Mouse (Mus musculus): Measurements from ENCODE around the gene Otulin. TPM values are rescaled to one million over a fixed set of nuclear protein-coding genes. Genes with fewer than 3 reads are reported as not detected.
A peak's percentile ranks its signal among the peaks of the same experiment; 100 is the strongest.

Gene Otulin
- polyA plus RNA-seq, 1 experiment from 2014 or later, result 28.3 TPM

GRCm38 (mm10) chr15:27668001-27668461 lies 37.5 kb upstream of the Otulin start:
- no peaks in the 10 kb centered on the region for H3K27me3 ChIP-seq (ENCODE audit: insufficient read depth, poor library complexity, severe bottlenecking)
- no peak overlapping the region for H3K27ac ChIP-seq
- H3K4me1 ChIP-seq, result peaks cover 3% of the 10 kb centered on the region; the same call in 1 of the 2 replicates
- no peak overlapping the region for H3K4me3 ChIP-seq
- H3K36me3 ChIP-seq, result no peaks in the 10 kb centered on the region
- no peaks in the 10 kb centered on the region for H3K9me3 ChIP-seq
- WGBS, result 83% methylated on average over 9 of the region's 9 CpGs
- no peak for DNase-seq (ENCODE audit: low spot score)

DNA sequence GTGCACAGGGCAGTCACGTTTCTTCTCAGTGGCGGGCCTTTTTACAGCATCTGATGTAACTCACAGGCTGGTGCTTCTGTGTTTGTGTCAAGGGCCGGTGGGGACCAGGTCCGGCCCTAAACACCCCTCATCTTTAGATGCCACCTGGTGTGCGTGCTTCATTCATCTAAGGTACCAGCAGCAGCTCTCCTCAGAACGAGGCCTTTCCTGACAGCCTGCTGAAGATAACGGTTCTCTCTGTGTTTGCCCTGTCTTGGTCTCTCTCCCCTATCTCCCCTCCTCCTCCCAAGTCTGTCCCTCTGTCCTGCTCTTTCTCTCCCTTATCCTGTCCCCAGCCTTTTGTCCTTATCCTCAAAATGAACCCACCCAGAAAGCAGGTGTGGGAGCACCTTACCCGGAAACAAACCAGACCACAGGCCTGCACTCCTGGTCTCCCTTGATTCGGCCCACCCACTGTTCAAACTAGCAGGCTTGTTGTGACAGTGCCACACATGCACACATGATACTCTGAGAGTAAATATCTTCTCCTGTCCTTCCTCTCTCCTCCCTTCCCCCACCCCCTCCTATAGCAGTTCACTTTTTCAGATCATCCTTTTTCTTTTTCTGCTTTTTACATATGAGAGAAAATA lies 36.5 kb upstream of the Otulin start:
- Histone ChIP-seq H3K4me3 (no peak overlapping the region), H3K36me3 (no peaks in the 10 kb centered on the region), H3K9me3 (no peaks in the 10 kb centered on the region), H3K27me3 (ENCODE audit: insufficient read depth, poor library complexity, severe bottlenecking) (no peaks in the 10 kb centered on the region), H3K27ac (no peak overlapping the region), H3K4me1 (0 out of 2 replicates have a peak, but pooled peaks cover 3% of the 10 kb centered on the region)
- DNase-seq (ENCODE audit: low spot score), result no peak
- 39% methylated on average over 9 of the region's 9 CpGs for WGBS

- Histone ChIP-seq H3K9me3 (no peaks in the 10 kb centered on the region), H3K27ac (no peak overlapping the region), H3K36me3 (no peaks in the 10 kb centered on the region), H3K4me3 (no peak overlapping the region), H3K4me1 (no peaks in the 10 kb centered on the region), H3K27me3 (ENCODE audit: insufficient read depth, poor library complexity, severe bottlenecking) (no peaks in the 10 kb centered on the region)
- DNase-seq (ENCODE audit: low spot score), result no peak
- 66% methylated on average over 21 of the region's 21 CpGs for WGBS
Observed at GRCm38 (mm10) chr15:27665392-27665911, 35.0 kb upstream of the Otulin start.

DNA sequence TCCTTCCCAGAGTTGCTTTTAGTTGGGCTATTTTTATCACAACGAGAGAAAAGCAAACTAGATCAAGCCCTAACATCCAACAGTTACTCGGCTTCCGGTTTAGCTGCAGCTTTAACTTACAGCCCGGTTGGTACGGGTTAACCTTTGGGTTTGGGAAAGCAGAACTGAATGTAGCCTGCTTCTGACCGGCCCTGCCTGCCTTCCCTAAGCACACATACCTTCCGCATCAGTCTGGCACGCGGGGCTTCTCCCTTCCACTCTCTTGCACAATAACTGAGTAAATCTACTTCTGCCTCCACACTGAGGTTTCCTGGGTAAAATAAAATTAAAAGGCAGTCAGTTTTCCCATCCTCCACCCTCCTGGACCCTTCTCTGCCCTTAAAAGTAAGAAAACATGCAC lies 33.6 kb upstream of the Otulin start:
- H3K36me3 ChIP-seq, result no peaks in the 10 kb centered on the region

GRCm38 (mm10) chr15:27662699-27663098 lies 32.2 kb upstream of the Otulin start:
- Histone ChIP-seq H3K27me3 (ENCODE audit: insufficient read depth, poor library complexity, severe bottlenecking) (no peaks in the 10 kb centered on the region), H3K9me3 (no peaks in the 10 kb centered on the region), H3K27ac (no peak overlapping the region), H3K36me3 (no peaks in the 10 kb centered on the region), H3K4me3 (no peak overlapping the region), H3K4me1 (no peaks in the 10 kb centered on the region)
- 50% methylated on average over 1 of the region's 1 CpGs for WGBS
- DNase-seq (ENCODE audit: low spot score), result no peak

More for the DNA sequence above, 33.6 kb upstream of the Otulin start:
- no peak for DNase-seq (ENCODE audit: low spot score)
- Histone ChIP-seq H3K9me3 (no peaks in the 10 kb centered on the region), H3K4me1 (no peaks in the 10 kb centered on the region), H3K27ac (no peak overlapping the region), H3K27me3 (ENCODE audit: insufficient read depth, poor library complexity, severe bottlenecking) (no peaks in the 10 kb centered on the region), H3K4me3 (no peak overlapping the region)
- 86% methylated on average over 9 of the region's 9 CpGs for WGBS

- Histone ChIP-seq H3K27ac (no peak overlapping the region), H3K9me3 (no peaks in the 10 kb centered on the region), H3K27me3 (ENCODE audit: insufficient read depth, poor library complexity, severe bottlenecking) (no peaks in the 10 kb centered on the region), H3K36me3 (no peaks in the 10 kb centered on the region), H3K4me3 (no peak overlapping the region), H3K4me1 (no peaks in the 10 kb centered on the region)
- DNase-seq (ENCODE audit: low spot score), result no peak
- WGBS, result 89% methylated on average over 6 of the region's 6 CpGs
Observed at GRCm38 (mm10) chr15:27661696-27662095, 31.2 kb upstream of the Otulin start.

DNA sequence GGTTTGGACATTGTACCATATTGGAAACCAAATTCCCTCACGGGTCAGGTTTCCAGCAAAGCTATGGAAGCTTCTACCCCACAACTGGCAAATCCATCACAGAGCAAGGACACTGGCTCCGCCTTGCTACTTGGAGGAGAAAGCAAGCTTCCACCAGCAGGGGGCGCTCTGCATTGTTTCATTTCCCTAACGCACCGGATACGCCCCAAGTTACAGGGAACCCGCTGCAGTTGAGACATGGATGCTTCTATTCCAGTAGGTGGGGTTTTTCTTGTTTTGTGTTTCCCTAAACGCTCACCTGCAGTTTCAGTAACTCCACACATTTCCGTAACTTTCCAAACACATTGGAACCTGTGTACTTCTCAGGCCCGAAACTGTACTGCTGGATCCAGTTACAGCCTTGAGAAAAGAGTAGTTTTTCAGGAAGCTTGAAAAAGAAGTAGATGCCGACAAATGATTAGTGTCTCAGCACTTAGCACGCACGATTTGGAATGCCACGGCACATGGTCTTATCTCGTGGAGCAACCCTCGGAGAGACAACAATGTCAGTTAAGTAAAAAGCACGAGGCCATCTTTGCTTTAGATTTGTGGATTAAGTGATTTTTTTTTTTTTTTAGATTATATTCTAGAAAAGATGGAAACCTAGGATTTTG lies 29.2 kb upstream of the Otulin start:
- Histone ChIP-seq H3K27me3 (ENCODE audit: insufficient read depth, poor library complexity, severe bottlenecking) (no peaks in the 10 kb centered on the region), H3K27ac (no peak overlapping the region), H3K4me3 (no peak overlapping the region), H3K36me3 (no peaks in the 10 kb centered on the region), H3K4me1 (no peaks in the 10 kb centered on the region), H3K9me3 (no peaks in the 10 kb centered on the region)
- WGBS, result 34% methylated on average over 17 of the region's 17 CpGs
- DNase-seq (ENCODE audit: low spot score), result peak; percentile 89

DNA sequence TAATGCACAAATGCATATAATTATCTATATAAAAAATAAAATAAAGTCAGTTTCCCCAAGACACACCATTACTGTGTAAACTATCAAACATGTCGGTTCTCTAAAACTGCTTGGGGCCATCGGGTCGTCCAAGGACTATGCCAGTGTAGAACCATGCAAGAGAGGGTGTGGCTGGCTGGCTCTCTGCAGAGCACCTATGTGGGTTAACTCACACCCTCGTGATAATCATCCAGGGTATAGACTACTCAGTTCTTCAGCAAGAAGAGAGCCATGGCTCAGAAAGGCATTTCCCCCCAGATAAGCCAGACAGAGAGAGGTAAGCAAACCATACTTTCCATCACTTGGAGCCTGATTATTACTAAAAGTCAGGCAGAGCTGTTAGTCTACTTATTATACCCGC lies 28.6 kb upstream of the Otulin start:
- 81% methylated on average over 5 of the region's 5 CpGs for WGBS

DNA sequence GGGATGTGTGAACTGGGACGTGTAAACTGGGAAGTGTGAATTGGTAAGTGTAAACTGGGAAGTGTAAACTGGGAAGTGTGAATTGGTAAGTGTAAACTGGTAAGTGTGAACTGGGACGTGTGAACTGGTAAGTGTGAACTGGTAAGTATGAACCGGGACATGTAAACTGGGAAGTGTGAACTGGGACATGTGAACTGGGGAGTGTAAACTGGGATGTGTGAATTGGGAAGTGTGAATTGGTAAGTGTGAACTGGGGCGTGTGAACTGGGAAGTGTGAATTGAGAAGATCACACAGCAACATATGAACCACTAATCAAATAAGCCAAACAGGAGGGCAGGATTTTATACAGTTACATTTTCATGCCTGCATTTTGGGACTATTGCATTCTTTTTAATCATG lies 27.9 kb upstream of the Otulin start:
- Histone ChIP-seq H3K4me1 (no peaks in the 10 kb centered on the region), H3K27ac (no peak overlapping the region)

More for the DNA sequence above, 28.6 kb upstream of the Otulin start:
- Histone ChIP-seq H3K9me3 (no peaks in the 10 kb centered on the region), H3K27me3 (ENCODE audit: insufficient read depth, poor library complexity, severe bottlenecking) (no peaks in the 10 kb centered on the region), H3K4me3 (no peak overlapping the region), H3K36me3 (no peaks in the 10 kb centered on the region), H3K4me1 (no peaks in the 10 kb centered on the region), H3K27ac (no peak overlapping the region)
- no peak for DNase-seq (ENCODE audit: low spot score)

GRCm38 (mm10) chr15:27657866-27658265 lies 27.4 kb upstream of the Otulin start:
- H3K4me1 ChIP-seq, result no peaks in the 10 kb centered on the region
- H3K27ac ChIP-seq, result no peak overlapping the region
- no peaks in the 10 kb centered on the region for H3K9me3 ChIP-seq
- H3K4me3 ChIP-seq, result no peak overlapping the region
- no peaks in the 10 kb centered on the region for H3K27me3 ChIP-seq (ENCODE audit: insufficient read depth, poor library complexity, severe bottlenecking)
- no peak for DNase-seq (ENCODE audit: low spot score)
- H3K36me3 ChIP-seq, result no peaks in the 10 kb centered on the region
- 93% methylated on average over 10 of the region's 10 CpGs for WGBS

More for the DNA sequence above, 27.9 kb upstream of the Otulin start:
- H3K9me3 ChIP-seq, result no peaks in the 10 kb centered on the region
- H3K4me3 ChIP-seq, result no peak overlapping the region
- H3K27me3 ChIP-seq (ENCODE audit: insufficient read depth, poor library complexity, severe bottlenecking), result no peaks in the 10 kb centered on the region
- 84% methylated on average over 4 of the region's 4 CpGs for WGBS
- no peak for DNase-seq (ENCODE audit: low spot score)
- no peaks in the 10 kb centered on the region for H3K36me3 ChIP-seq

- H3K9me3 ChIP-seq, result no peaks in the 10 kb centered on the region
- 81% methylated on average over 9 of the region's 9 CpGs for WGBS
- H3K4me1 ChIP-seq, result no peaks in the 10 kb centered on the region
- DNase-seq (ENCODE audit: low spot score), result no peak
- no peaks in the 10 kb centered on the region for H3K36me3 ChIP-seq
- H3K27ac ChIP-seq, result no peak overlapping the region
- H3K4me3 ChIP-seq, result no peak overlapping the region
- H3K27me3 ChIP-seq (ENCODE audit: insufficient read depth, poor library complexity, severe bottlenecking), result no peaks in the 10 kb centered on the region
Observed at GRCm38 (mm10) chr15:27656626-27657025, 26.1 kb upstream of the Otulin start.

GRCm38 (mm10) chr15:27655015-27655414 lies 24.5 kb upstream of the Otulin start:
- Histone ChIP-seq H3K27ac (no peak overlapping the region), H3K27me3 (ENCODE audit: insufficient read depth, poor library complexity, severe bottlenecking) (no peaks in the 10 kb centered on the region), H3K9me3 (no peaks in the 10 kb centered on the region), H3K36me3 (no peaks in the 10 kb centered on the region), H3K4me1 (no peaks in the 10 kb centered on the region), H3K4me3 (no peak overlapping the region)
- WGBS, result 13% methylated on average over 5 of the region's 5 CpGs
- no peak for DNase-seq (ENCODE audit: low spot score)

DNA sequence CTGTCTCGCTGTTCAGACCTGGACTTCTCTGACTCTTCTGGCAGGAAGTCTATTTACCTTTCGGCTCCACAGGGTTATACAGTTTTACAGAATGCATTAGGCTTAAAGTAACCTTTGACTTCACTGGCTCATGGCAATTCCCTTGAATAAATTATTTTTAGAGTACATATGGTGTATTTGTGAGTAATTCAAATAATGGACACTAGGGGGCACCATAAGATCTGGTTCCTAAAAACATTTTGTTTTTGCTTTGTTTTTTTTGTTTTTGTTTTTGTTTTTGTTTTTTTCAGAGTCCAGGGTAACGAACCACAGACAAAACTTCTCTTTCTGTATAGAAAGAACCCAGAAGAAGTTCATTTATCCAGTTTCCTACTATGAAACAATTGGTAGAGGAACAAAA lies 17.2 kb upstream of the Otulin start:
- no peak for DNase-seq (ENCODE audit: low spot score)
- H3K27me3 ChIP-seq (ENCODE audit: insufficient read depth, poor library complexity, severe bottlenecking), result no peaks in the 10 kb centered on the region
- WGBS, result 47% methylated on average over 3 of the region's 3 CpGs
- H3K4me1 ChIP-seq, result no peaks in the 10 kb centered on the region
- H3K4me3 ChIP-seq, result no peak overlapping the region
- H3K27ac ChIP-seq, result no peak overlapping the region
- no peaks in the 10 kb centered on the region for H3K9me3 ChIP-seq
- no peaks in the 10 kb centered on the region for H3K36me3 ChIP-seq
